Mouse (Mus musculus) cerebellum, adult 9-11 months (tissue): ENCODE results near the gene Gm20937.
"Not testable (repeated sequence)": the region's sequence is repeated elsewhere in the genome, so short reads cannot be mapped to it uniquely, and the experiment has no call there.

Source experiments
- DNase-seq: peaks from one replicate; pipeline ENCODE4 v3.0.0; 2022

Gene Gm20937

DNA sequence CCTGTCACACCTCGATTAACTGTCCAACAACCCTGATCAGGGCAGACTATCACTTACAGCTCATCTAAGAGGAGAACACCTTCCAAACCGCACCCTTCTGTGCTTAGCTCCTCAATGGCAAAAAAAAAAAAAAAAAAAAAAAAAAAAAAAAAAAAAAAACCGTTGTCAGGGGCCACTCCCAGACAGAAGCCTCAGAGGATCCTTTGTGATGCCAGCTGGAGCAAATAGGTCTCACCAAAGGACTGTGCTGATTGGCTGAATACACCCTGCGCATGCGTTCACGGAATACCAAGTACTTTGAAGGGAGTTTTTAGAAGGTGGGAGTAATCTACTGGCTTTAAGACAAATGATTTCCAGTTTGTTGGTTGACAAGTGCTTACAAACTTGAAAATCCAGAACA, at the start of gene Gm20937:
Gene Gm20937, minus strand, starts transcription at position 101 of the 400 bp plus-strand sequence.
- DNase-seq = not testable (repeated sequence)
